25 mouse cellular contexts compared by ENCODE assay signal in genomic region chr7:94332601-94333000, GRCm38 (mm10).
"Had no signal": no experiment of that assay in that cellular context is flagged by ENCODE, and none has a peak within 500 bp of the region (broad histone marks: within the 10 kb centered on the region; RNA-seq: fewer than 3 reads in every experiment).

No protein-coding gene starts in this region.

- DNase-seq: gastrocnemius, postnatal 14 days; gastrocnemius, postnatal 36 days; heart, adult 11 months; heart, adult 2 months; heart, postnatal 14 days; heart, postnatal 36 days; kidney, adult 2 months; kidney, postnatal 25 days; kidney, postnatal 4 days; liver; liver, embryonic 13.5 days; liver, postnatal 0 days had no signal

- H3K4me3 ChIP-seq: heart, adult 2 months; heart, embryonic 13.5 days; heart, embryonic 15.5 days; hindbrain, embryonic 13.5 days; hindbrain, embryonic 15.5 days; layer of hippocampus, adult 2 months; left cerebral cortex, adult 2 months; limb, embryonic 10.5 days; limb, embryonic 12.5 days; liver, embryonic 13.5 days; liver, embryonic 15.5 days had no signal

- H3K27ac ChIP-seq: heart, adult 2 months; heart, embryonic 13.5 days; heart, embryonic 15.5 days; hindbrain, embryonic 13.5 days; hindbrain, embryonic 15.5 days; hindbrain, postnatal 0 days; layer of hippocampus, adult 2 months; left cerebral cortex, adult 2 months; limb, embryonic 10.5 days; limb, embryonic 12.5 days; liver, embryonic 13.5 days; liver, embryonic 15.5 days had no signal

- H3K9me3 ChIP-seq: heart, embryonic 13.5 days; heart, embryonic 15.5 days; hindbrain, embryonic 13.5 days; hindbrain, embryonic 15.5 days; limb, embryonic 10.5 days; limb, embryonic 12.5 days; liver, embryonic 13.5 days; liver, embryonic 15.5 days had no signal

- ATAC-seq: hindbrain, postnatal 0 days; intestine, postnatal 0 days; liver, postnatal 0 days had no signal

- H3K4me2 ChIP-seq: heart, embryonic 11.5 days; heart, embryonic 13.5 days; heart, embryonic 15.5 days; hindbrain, embryonic 13.5 days; hindbrain, embryonic 15.5 days; limb, embryonic 12.5 days; liver, embryonic 11.5 days; liver, embryonic 13.5 days; liver, embryonic 15.5 days had no signal

- H3K4me1 ChIP-seq: heart, embryonic 13.5 days; heart, embryonic 15.5 days; hindbrain, embryonic 13.5 days; hindbrain, embryonic 15.5 days; limb, embryonic 10.5 days; limb, embryonic 12.5 days; liver, embryonic 13.5 days; liver, embryonic 15.5 days had no signal

- H3K27me3 ChIP-seq: heart, embryonic 13.5 days; heart, embryonic 15.5 days; hindbrain, embryonic 13.5 days; hindbrain, embryonic 15.5 days; limb, embryonic 12.5 days; liver, embryonic 13.5 days; liver, embryonic 15.5 days had no signal

- H3K9ac ChIP-seq: heart, embryonic 13.5 days; heart, embryonic 15.5 days; hindbrain, embryonic 13.5 days; hindbrain, embryonic 15.5 days; limb, embryonic 12.5 days; liver, embryonic 13.5 days; liver, embryonic 15.5 days; liver, postnatal 0 days had no signal

- H3K36me3 ChIP-seq: heart, embryonic 13.5 days; heart, embryonic 15.5 days; hindbrain, embryonic 13.5 days; hindbrain, embryonic 15.5 days; limb, embryonic 10.5 days; limb, embryonic 12.5 days; liver, embryonic 13.5 days; liver, embryonic 15.5 days had no signal
